Mouse (Mus musculus): Measurements from ENCODE around the gene Btbd10.
A peak's percentile ranks its signal among the peaks of the same experiment; 100 is the strongest.

Btbd10 gene

GRCm38 (mm10) chr7:113295077-113295890, 73.9 kb downstream of the Btbd10 start:
- no peak for DNase-seq (ENCODE audit: inconsistent ontology term)

GRCm38 (mm10) chr7:113294598-113294997, 74.6 kb downstream of the Btbd10 start:
- no peak for DNase-seq (ENCODE audit: inconsistent ontology term)

GRCm38 (mm10) chr7:113292193-113292592, 77.0 kb downstream of the Btbd10 start:
- no peak for DNase-seq (ENCODE audit: inconsistent ontology term)

- DNase-seq (ENCODE audit: inconsistent ontology term) = no peak
Observed at GRCm38 (mm10) chr7:113291741-113292140, 77.5 kb downstream of the Btbd10 start.

GRCm38 (mm10) chr7:113289211-113289610, 80.0 kb downstream of the Btbd10 start:
- no peak for DNase-seq (ENCODE audit: inconsistent ontology term)

GRCm38 (mm10) chr7:113285405-113285804, 83.8 kb downstream of the Btbd10 start:
- no peak for DNase-seq (ENCODE audit: inconsistent ontology term)

- DNase-seq (ENCODE audit: inconsistent ontology term) = no peak
Observed at GRCm38 (mm10) chr7:113279246-113279645, 89.9 kb downstream of the Btbd10 start.

- no peak for DNase-seq (ENCODE audit: inconsistent ontology term)
Observed at GRCm38 (mm10) chr7:113278493-113278892, 90.7 kb downstream of the Btbd10 start.

- no peak for DNase-seq (ENCODE audit: inconsistent ontology term)
Observed at GRCm38 (mm10) chr7:113277245-113277644, 91.9 kb downstream of the Btbd10 start.

- DNase-seq (ENCODE audit: inconsistent ontology term) = peak; percentile 75
Observed at GRCm38 (mm10) chr7:113272338-113272997, 96.7 kb downstream of the Btbd10 start.

- no peak for DNase-seq (ENCODE audit: inconsistent ontology term)
Observed at GRCm38 (mm10) chr7:113270991-113271390, 98.2 kb downstream of the Btbd10 start.

- peak; percentile 85 for DNase-seq (ENCODE audit: inconsistent ontology term)
Observed at GRCm38 (mm10) chr7:113270551-113270950, 98.6 kb downstream of the Btbd10 start.

GRCm38 (mm10) chr7:113269921-113270320, 99.3 kb downstream of the Btbd10 start:
- DNase-seq (ENCODE audit: inconsistent ontology term) = no peak

GRCm38 (mm10) chr7:113269081-113269480, 100.1 kb downstream of the Btbd10 start:
- no peak for DNase-seq (ENCODE audit: inconsistent ontology term)

- no peak for DNase-seq (ENCODE audit: inconsistent ontology term)
Observed at GRCm38 (mm10) chr7:113268287-113268686, 100.9 kb downstream of the Btbd10 start.

Data from Muller cell, postnatal 12 days (primary cell).